Mouse (Mus musculus) testis, adult 10 weeks (tissue): ENCODE measurements around the gene Asdurf. TPM values are rescaled to one million over a fixed set of nuclear protein-coding genes. Genes with fewer than 3 reads are reported as not detected.

Experiments used
- polyA plus RNA-seq: library from polyadenylated mRNA; stranded (reverse); fragments of 350-450 nt; fragmentation: Illumina TruSeq; extraction: RNeasy Lipid Tissue Mini Kit (QIAGEN cat#74804); gene quantifications from one replicate; pipeline ENCODE4 v1.2.3, GENCODE M21; 2014; ENCODE audit warnings: low read depth, low replicate concordance

The Asdurf gene
- 736 TPM for polyA plus RNA-seq

GRCm38 (mm10) chr1:53352327-53353261 lies at the start of gene Asdurf, which contains the start of the genes Gm28551 and Asnsd1:
Gene Asdurf (minus strand): TSS chr1:53352619.
Gene Gm28551 (minus strand): TSS chr1:53352667.
Gene Asnsd1 (minus strand): TSS chr1:53352752.

GRCm38 (mm10) chr1:53312989-53313967 lies 39.1 kb downstream of the Asdurf start, which contains the start of gene Osgepl1:
Gene Osgepl1 (plus strand): TSS chr1:53313624.

Other genes with a start within 250 kb of the Asdurf start
- 923 TPM for gene 1700019A02Rik, start 165.0 kb downstream of the Asdurf start, polyA plus RNA-seq
- 5.9 TPM for gene Pms1, start 55.6 kb downstream of the Asdurf start, polyA plus RNA-seq
- 12.4 TPM for gene Ormdl1, start 55.5 kb downstream of the Asdurf start, polyA plus RNA-seq
- gene Gm28778, start 55.5 kb downstream of the Asdurf start, polyA plus RNA-seq: not detected
- 75.9 TPM for gene Osgepl1, start 39.0 kb downstream of the Asdurf start, polyA plus RNA-seq
- gene Gm28551, start within 50 bp of the Asdurf start, polyA plus RNA-seq: 3.6 TPM
- 500 TPM for gene Asnsd1, start 133 bp upstream of the Asdurf start, polyA plus RNA-seq